Mouse (Mus musculus) lung, postnatal 0 days (tissue): Measurements from ENCODE around the gene Cbl. TPM values are rescaled to one million over a fixed set of nuclear protein-coding genes. Genes with fewer than 3 reads are reported as not detected.

Experiments used
- ATAC-seq: fragments of 200-750 bp; cut with Nextera tagmentation; 2 replicates; pipeline ENCODE4 v1.8.0; 2017; ENCODE audit warnings: moderate library complexity
- DNase-seq: peaks from one replicate; pipeline ENCODE4 v3.0.0-alpha.2; 2016; ENCODE audit warnings: low spot score
- H3K27ac ChIP-seq: fragments of 300-500 bp; sonication (generic); 2 replicates; pipeline ENCODE4 v1.5.1; 2014; ENCODE audit warnings: antibody characterized with exemption, mild to moderate bottlenecking, low read length, mixed read lengths
- H3K27me3 ChIP-seq: fragments of 300-500 bp; sonication (generic); replicated peaks from 2 replicates; pipeline ENCODE4 v1.6.1; 2014; ENCODE audit warnings: low read length, mixed read lengths; ENCODE audit not compliant: insufficient read depth
- H3K36me3 ChIP-seq: fragments of 300-500 bp; sonication (generic); 2 replicates; pipeline ENCODE4 v1.6.1; 2014; ENCODE audit warnings: low read length, mixed read lengths; ENCODE audit not compliant: insufficient read depth
- H3K4me1 ChIP-seq: fragments of 300-500 bp; sonication (generic); 2 replicates; pipeline ENCODE4 v1.6.1; 2014; ENCODE audit warnings: antibody characterized with exemption, low read depth, low read length, mixed read lengths; ENCODE audit not compliant: insufficient read depth
- H3K4me2 ChIP-seq: fragments of 300-500 bp; sonication (generic); replicated peaks from 2 replicates; pipeline ENCODE4 v1.6.1; 2014; ENCODE audit warnings: low read depth, mild to moderate bottlenecking, low read length, moderate library complexity, mixed read lengths
- H3K4me3 ChIP-seq: fragments of 300-500 bp; sonication (generic); 2 replicates; pipeline ENCODE4 v1.5.1; 2014; ENCODE audit warnings: low read depth, low read length
- H3K9ac ChIP-seq: fragments of 300-500 bp; sonication (generic); replicated peaks from 2 replicates; pipeline ENCODE4 v1.6.1; 2014; ENCODE audit warnings: low read depth, mild to moderate bottlenecking
- H3K9me3 ChIP-seq: fragments of 300-500 bp; sonication (generic); 2 replicates; pipeline ENCODE4 v1.6.1; 2016; ENCODE audit warnings: low read length, mixed read lengths
- CTCF ChIP-seq: IDR thresholded peaks from 2 replicates; pipeline ENCODE4 v1.5.1; 2016; ENCODE audit warnings: antibody characterized with exemption, mild to moderate bottlenecking
- EP300 ChIP-seq: IDR thresholded peaks from 2 replicates; pipeline ENCODE4 v1.6.1; 2016; ENCODE audit warnings: antibody characterized with exemption, mild to moderate bottlenecking, control low read depth
- WGBS: fragments of 180-500 bp; shearing (Covaris S2); extraction: QIAGEN DNeasy Blood & Tissue Kit; methylation state at CpG from one replicate; pipeline ENCODE4 v1.1.7; 2014; 5-methylcytosine and 5-hydroxymethylcytosine counted together
- polyA plus RNA-seq: library from polyadenylated mRNA; unstranded; fragments of >200 nt; fragmentation: Nextera tagmentation; extraction: Ambion mirVana; gene quantifications from 2 replicates; pipeline ENCODE4 v1.2.1, GENCODE M21; 2015

The Cbl gene
- polyA plus RNA-seq, 1 experiment from 2014 or later: 6.8 TPM

- H3K36me3 ChIP-seq: peaks cover 28% of the 10 kb centered on the region
- H3K4me3 ChIP-seq: no peak overlapping the region
- no peak overlapping the region for H3K4me2 ChIP-seq
- DNase-seq: no peak
- H3K27me3 ChIP-seq: no peaks in the 10 kb centered on the region
- 82% methylated on average over 3 of the region's 3 CpGs for WGBS
- no peaks in the 10 kb centered on the region for H3K4me1 ChIP-seq
- ATAC-seq: no peak
- no peaks in the 10 kb centered on the region for H3K9me3 ChIP-seq
- H3K27ac ChIP-seq: no peak overlapping the region
- TF ChIP-seq CTCF: no peak
- no peak for TF ChIP-seq EP300
- no peak overlapping the region for H3K9ac ChIP-seq
Measured at GRCm38 (mm10) chr9:44159886-44160285, 74.0 kb downstream of the Cbl start.

- H3K36me3 ChIP-seq: no peaks in the 10 kb centered on the region; the same call in 1 of the 2 replicates
- 43% methylated on average over 3 of the region's 3 CpGs for WGBS
- ATAC-seq (peak; percentile 25; the same call in 1 of the 2 replicates), DNase-seq (peak; percentile 34)
- no peak overlapping the region for H3K4me2 ChIP-seq
- no peak overlapping the region for H3K4me3 ChIP-seq
- TF ChIP-seq EP300 (no peak), CTCF (peak; percentile 73)
- no peaks in the 10 kb centered on the region for H3K4me1 ChIP-seq
- H3K27ac ChIP-seq: no peak overlapping the region
- H3K27me3 ChIP-seq: no peaks in the 10 kb centered on the region
- no peak overlapping the region for H3K9ac ChIP-seq
- no peaks in the 10 kb centered on the region for H3K9me3 ChIP-seq
Measured at GRCm38 (mm10) chr9:44147290-44147689, 86.6 kb downstream of the Cbl start.

- no peaks in the 10 kb centered on the region for H3K4me1 ChIP-seq
- TF ChIP-seq CTCF (no peak), EP300 (no peak)
- peaks cover 10% of the 10 kb centered on the region for H3K36me3 ChIP-seq
- no peak overlapping the region for H3K4me3 ChIP-seq
- no peaks in the 10 kb centered on the region for H3K9me3 ChIP-seq
- no peak for DNase-seq
- no peak overlapping the region for H3K9ac ChIP-seq
- ATAC-seq: no peak
- H3K4me2 ChIP-seq: no peak overlapping the region
- no peaks in the 10 kb centered on the region for H3K27me3 ChIP-seq
- H3K27ac ChIP-seq: no peak overlapping the region
Measured at GRCm38 (mm10) chr9:44144718-44145060, 89.2 kb downstream of the Cbl start.

- no peaks in the 10 kb centered on the region for H3K9me3 ChIP-seq
- H3K27me3 ChIP-seq: no peaks in the 10 kb centered on the region
- DNase-seq (peak; percentile 63), ATAC-seq (peak; percentile 77)
- H3K9ac ChIP-seq: no peak overlapping the region
- no peak overlapping the region for H3K27ac ChIP-seq
- no peak overlapping the region for H3K4me3 ChIP-seq
- H3K4me1 ChIP-seq: no peaks in the 10 kb centered on the region
- H3K4me2 ChIP-seq: no peak overlapping the region
- 32% methylated on average over 7 of the region's 8 CpGs for WGBS
- H3K36me3 ChIP-seq: peaks cover 14% of the 10 kb centered on the region
- TF ChIP-seq CTCF (peak; percentile 59), EP300 (no peak)
Measured at GRCm38 (mm10) chr9:44144023-44144717, 89.7 kb downstream of the Cbl start.

GRCm38 (mm10) chr9:44143421-44143820 lies 90.4 kb downstream of the Cbl start:
- DNase-seq (no peak), ATAC-seq (no peak)
- Histone ChIP-seq H3K4me3 (no peak overlapping the region), H3K9ac (no peak overlapping the region), H3K27me3 (no peaks in the 10 kb centered on the region), H3K4me2 (no peak overlapping the region), H3K27ac (no peak overlapping the region), H3K36me3 (peaks cover 19% of the 10 kb centered on the region), H3K9me3 (no peaks in the 10 kb centered on the region), H3K4me1 (no peaks in the 10 kb centered on the region)
- TF ChIP-seq EP300 (no peak), CTCF (no peak)
- 77% methylated on average over 5 of the region's 5 CpGs for WGBS

- 62% methylated on average over 5 of the region's 5 CpGs for WGBS
- peaks cover 20% of the 10 kb centered on the region for H3K36me3 ChIP-seq
Measured at GRCm38 (mm10) chr9:44141951-44142350, 91.9 kb downstream of the Cbl start.

More at GRCm38 (mm10) chr9:44141951-44142350, 91.9 kb downstream of the Cbl start:
- Histone ChIP-seq H3K9me3 (no peaks in the 10 kb centered on the region), H3K27me3 (no peaks in the 10 kb centered on the region), H3K27ac (no peak overlapping the region), H3K4me3 (no peak overlapping the region), H3K9ac (no peak overlapping the region), H3K4me2 (no peak overlapping the region), H3K4me1 (no peaks in the 10 kb centered on the region)
- ATAC-seq (no peak), DNase-seq (no peak)
- TF ChIP-seq CTCF: no peak
- TF ChIP-seq EP300: no peak
